Comparison of ENCODE assay signal across 8 mouse cellular contexts in the genomic region with DNA sequence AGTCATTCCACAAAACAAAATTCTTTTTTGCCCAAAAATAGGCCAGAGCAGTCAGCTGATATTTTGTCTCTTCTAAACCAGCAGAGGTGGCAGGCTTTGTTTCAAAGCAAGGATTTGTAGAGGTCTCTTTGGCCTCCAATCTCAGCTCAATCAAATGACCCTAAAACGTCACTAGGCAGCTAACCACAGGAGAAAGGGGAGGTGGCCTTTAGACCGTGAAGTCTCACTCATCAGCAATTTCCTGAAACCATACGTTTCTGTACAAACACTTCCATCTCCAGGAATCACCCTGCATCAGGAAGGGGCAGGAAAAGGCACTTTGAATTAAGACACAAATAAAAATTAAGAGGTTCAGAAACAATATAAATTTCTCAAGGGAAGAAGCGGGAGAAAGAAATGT. TPM values are rescaled to one million over a fixed set of nuclear protein-coding genes. Genes with fewer than 3 reads are reported as not detected.
A peak's percentile ranks its signal among the peaks of the same experiment; 100 is the strongest.
DNase-seq lines count a peak whose midpoint lies in the region; ATAC-seq and TF ChIP-seq lines count a peak whose summit lies in the region.

No protein-coding gene starts in this region.

- TF ChIP-seq RAD21 in CH12.LX (IDR thresholded peaks at IDR 0.05; ENCODE audit: low read depth, low read length) = no peak

- no peak for TF ChIP-seq POLR2A in CH12.LX (IDR thresholded peaks at IDR 0.05; ENCODE audit: low read depth, low read length)

- 0% methylated on average over 4 of the region's 4 CpGs for whole genome bisulfite sequencing in hindbrain, embryonic 13.5 days
- 2% methylated on average over 4 of the region's 4 CpGs for WGBS in liver, embryonic 13.5 days (ENCODE audit: insufficient replicate concordance)
- 1% methylated on average over 4 of the region's 4 CpGs for WGBS in neural tube, embryonic 11.5 days

- peak overlapping the region; percentile 98 for H3K4me2 ChIP-seq in CH12.LX (ENCODE audit: insufficient read depth, low read depth, poor library complexity, severe bottlenecking)
- H3K4me2 ChIP-seq in hindbrain, embryonic 13.5 days = peak overlapping the region; percentile 61
- peak overlapping the region; percentile 70 for H3K4me2 ChIP-seq in liver, embryonic 13.5 days
- peak overlapping the region; percentile 47 for H3K4me2 ChIP-seq in neural tube, embryonic 11.5 days (ENCODE audit: low read depth)

- dilution Hi-C loops in CH12.LX (cut with MboI; ENCODE audit: extremely low pct_ligation_motif_present, extremely low pct_unique_long_range_greater_than_20kb, low sequenced_read_pairs) = no loop called here

- H3K4me1 ChIP-seq in CH12.LX (ENCODE audit: control insufficient read depth in 1 of 2, insufficient read depth in 2 of 2) = peaks cover 12 to 49% of the 10 kb centered on the region in 2 experiments
- peaks cover 11% of the 10 kb centered on the region for H3K4me1 ChIP-seq in hindbrain, embryonic 13.5 days (replicated peaks)
- peaks cover 37% of the 10 kb centered on the region for H3K4me1 ChIP-seq in liver, embryonic 13.5 days (replicated peaks)
- H3K4me1 ChIP-seq in neural tube, embryonic 11.5 days (ENCODE audit: control insufficient read depth, insufficient read depth, low read length) = no peaks in the 10 kb centered on the region

- peaks cover 7 to 20% of the 10 kb centered on the region in 2 experiments for H3K36me3 ChIP-seq in CH12.LX (replicated peaks in 1 of 2; ENCODE audit: control insufficient read depth in 1 of 2, insufficient read depth in 1 of 2, low read length in 1 of 2)
- 0 out of 2 replicates have a peak, but pooled peaks cover 2% of the 10 kb centered on the region for H3K36me3 ChIP-seq in hindbrain, embryonic 13.5 days
- H3K36me3 ChIP-seq in liver, embryonic 13.5 days = no peaks in the 10 kb centered on the region; the same call in 1 of the 2 replicates
- H3K36me3 ChIP-seq in neural tube, embryonic 11.5 days (ENCODE audit: control insufficient read depth, insufficient read depth, low read length) = peaks cover 2% of the 10 kb centered on the region; the same call in 1 of the 2 replicates

- no peaks in the 10 kb centered on the region for H3K27me3 ChIP-seq in CH12.LX (replicated peaks)
- no peaks in the 10 kb centered on the region for H3K27me3 ChIP-seq in hindbrain, embryonic 13.5 days
- no peaks in the 10 kb centered on the region for H3K27me3 ChIP-seq in liver, embryonic 13.5 days
- H3K27me3 ChIP-seq in neural tube, embryonic 11.5 days (ENCODE audit: control insufficient read depth, insufficient read depth, low read length) = no peaks in the 10 kb centered on the region

- H3K79me2 ChIP-seq in CH12.LX (replicated peaks; ENCODE audit: control insufficient read depth, extremely low read depth, insufficient read depth, poor library complexity, severe bottlenecking) = peaks cover 24% of the 10 kb centered on the region

- TF ChIP-seq CTCF in CH12.LX (conservative IDR thresholded peaks at IDR 0.05 in 1 of 2, IDR thresholded peaks at IDR 0.05 in 1 of 2; ENCODE audit: low read depth in 2 of 2, low read length in 2 of 2) = no peak

- ATAC-seq in hindbrain, embryonic 13.5 days (ENCODE audit: low FRiP score) = 0 out of 2 replicates have a peak, but pooled peaks have one; percentile 57
- ATAC-seq in liver, embryonic 13.5 days (ENCODE audit: low read depth) = peak; percentile 35; the same call in 1 of the 2 replicates
- peak; percentile 35; the same call in 1 of the 2 replicates for ATAC-seq in neural tube, embryonic 11.5 days (ENCODE audit: insufficient read depth, low FRiP score, low TSS enrichment)

- no peak; the same call in 1 of the 2 replicates for TF ChIP-seq EP300 in CH12.LX (IDR thresholded peaks at IDR 0.05; ENCODE audit: low read length)

- H3K9ac ChIP-seq in CH12.LX (ENCODE audit: insufficient read depth, low read depth) = peak overlapping the region; percentile 74
- H3K9ac ChIP-seq in hindbrain, embryonic 13.5 days = peak overlapping the region; percentile 68
- H3K9ac ChIP-seq in liver, embryonic 13.5 days = peak overlapping the region; percentile 54
- H3K9ac ChIP-seq in neural tube, embryonic 11.5 days (ENCODE audit: low read length) = peak overlapping the region; percentile 57

- in situ Hi-C loops in CH12.LX (cut with MboI; ENCODE audit: low pct_ligation_motif_present, low pct_unique_long_range_greater_than_20kb, low sequenced_read_pairs) = loop anchor here (5.0 kb wide), 2 partner anchors 48 to 103 kb away; no protein-coding TSS in a partner anchor

- peak overlapping the region; percentile 80 for H3K27ac ChIP-seq in CH12.LX (ENCODE audit: insufficient read depth, low read depth)
- peak overlapping the region; percentile 45; the same call in 1 of the 2 replicates for H3K27ac ChIP-seq in hindbrain, embryonic 13.5 days
- peak overlapping the region; percentile 40 for H3K27ac ChIP-seq in liver, embryonic 13.5 days
- H3K27ac ChIP-seq in neural tube, embryonic 11.5 days (ENCODE audit: low read depth, low read length) = no peak overlapping the region

- peak; percentile 82 for DNase-seq in A20 (ENCODE audit: low read depth, low spot score)
- peak; percentile 92 for DNase-seq in CH12.LX (ENCODE audit: extremely low read depth)
- DNase-seq in embryo, embryonic 9.5 days (ENCODE audit: extremely low spot score) = peak; percentile 57
- DNase-seq in liver, embryonic 13.5 days = no peak
- DNase-seq in neural tube, embryonic 11.5 days (ENCODE audit: low spot score) = peak; percentile 37
- no peak for DNase-seq in frontal cortex, postnatal 25 days (ENCODE audit: low spot score in 2 of 2)
- DNase-seq in gastrocnemius, adult 8-10 months (ENCODE audit: low spot score in 2 of 2) = no peak

- peak overlapping the region; percentile 59 to 73 (median 62) for H3K4me3 ChIP-seq in CH12.LX (replicated peaks in 1 of 3; ENCODE audit: low read depth in 2 of 3, low read length in 2 of 3, poor library complexity in 1 of 3)
- peak overlapping the region; percentile 52 for H3K4me3 ChIP-seq in hindbrain, embryonic 13.5 days
- H3K4me3 ChIP-seq in liver, embryonic 13.5 days (replicated peaks) = peak overlapping the region; percentile 56
- H3K4me3 ChIP-seq in neural tube, embryonic 11.5 days (ENCODE audit: low read depth, low read length) = peak overlapping the region; percentile 41

- H3K9me3 ChIP-seq in CH12.LX (replicated peaks; ENCODE audit: low read length) = no peaks in the 10 kb centered on the region
- no peaks in the 10 kb centered on the region for H3K9me3 ChIP-seq in hindbrain, embryonic 13.5 days
- no peaks in the 10 kb centered on the region for H3K9me3 ChIP-seq in liver, embryonic 13.5 days (replicated peaks)
- no peaks in the 10 kb centered on the region for H3K9me3 ChIP-seq in neural tube, embryonic 11.5 days (ENCODE audit: control insufficient read depth, low read length)

TF ChIP-seq in CH12.LX, 34 proteins besides CTCF, POLR2A, EP300 and RAD21 (continues in another document):
- TF ChIP-seq GABPA (IDR thresholded peaks at IDR 0.05; ENCODE audit: insufficient replicate concordance, low read depth, low read length) (no peak), MEF2A (IDR thresholded peaks at IDR 0.05; ENCODE audit: borderline replicate concordance, low read depth, low read length) (peak; percentile 75), NRF1 (IDR thresholded peaks at IDR 0.05; ENCODE audit: low read depth, low read length) (no peak), SIN3A (IDR thresholded peaks at IDR 0.05; ENCODE audit: low read length) (peak; percentile 87), ZMIZ1 (IDR thresholded peaks at IDR 0.05; ENCODE audit: low read depth, low read length) (no peak), MAFK (IDR thresholded peaks at IDR 0.05; ENCODE audit: insufficient replicate concordance, low read length) (peak; percentile 73), NELFE (IDR thresholded peaks at IDR 0.05; ENCODE audit: low read depth, low read length) (no peak), MXI1 (IDR thresholded peaks at IDR 0.05; ENCODE audit: low read depth, low read length) (no peak), BHLHE40 (IDR thresholded peaks at IDR 0.05; ENCODE audit: low read depth, low read length) (no peak), KAT2A (IDR thresholded peaks at IDR 0.05; ENCODE audit: insufficient replicate concordance, low read length) (no peak), SMC3 (IDR thresholded peaks at IDR 0.05; ENCODE audit: low read depth, low read length) (no peak)

RNA-seq across cellular contexts. Expression of a gene that starts 0.5 kb away (rescaled TPM):
- total RNA-seq in CH12.LX (2012; rRNA removed) (98.9 and 121 TPM in 2 replicates), CH12.LX (2014; rRNA removed) (84.5 and 101 TPM in 2 replicates)
- polyA plus RNA-seq in CH12.LX (2012; ENCODE audit: insufficient read length, low read depth) = 202 and 210 TPM in 2 replicates
- polyA plus RNA-seq in hindbrain, embryonic 13.5 days (2015; fragmentation: Nextera tagmentation; extraction: Ambion mirVana) = 24.5 and 26.0 TPM in 2 replicates
- 40.4 and 47.1 TPM in 2 replicates for polyA plus RNA-seq in liver, embryonic 13.5 days (2015; fragmentation: Nextera tagmentation; extraction: Ambion mirVana)
- 55.3 and 57.7 TPM in 2 replicates for polyA plus RNA-seq in neural tube, embryonic 11.5 days (2014; fragmentation: Nextera tagmentation; extraction: Ambion mirVana)
- total RNA-seq in gastrocnemius, adult 8-10 months (2022) = 1 to 10 TPM; 4.5 to 9.4 (median 6.0) TPM

RNA-seq across cellular contexts. Expression of a gene that starts 11.9 kb away (rescaled TPM):
- not detected in 2 replicates for total RNA-seq in CH12.LX (2012; rRNA removed)
- total RNA-seq in CH12.LX (2014; rRNA removed) = not detected in 2 replicates
- not detected in 2 replicates for polyA plus RNA-seq in CH12.LX (2012; ENCODE audit: insufficient read length, low read depth)
- polyA plus RNA-seq in hindbrain, embryonic 13.5 days (2015; fragmentation: Nextera tagmentation; extraction: Ambion mirVana) = not detected in 2 replicates
- polyA plus RNA-seq in liver, embryonic 13.5 days (2015; fragmentation: Nextera tagmentation; extraction: Ambion mirVana) = not detected in 2 replicates
- not detected in 2 replicates for polyA plus RNA-seq in neural tube, embryonic 11.5 days (2014; fragmentation: Nextera tagmentation; extraction: Ambion mirVana)
- total RNA-seq in gastrocnemius, adult 8-10 months (2022) = not detected

RNA-seq across cellular contexts. Expression of a gene that starts 15.2 kb away (rescaled TPM):
- total RNA-seq in CH12.LX (2012; rRNA removed) = 28.5 and 33.0 TPM in 2 replicates
- 37.4 and 41.3 TPM in 2 replicates for total RNA-seq in CH12.LX (2014; rRNA removed)
- 35.2 and 35.4 TPM in 2 replicates for polyA plus RNA-seq in CH12.LX (2012; ENCODE audit: insufficient read length, low read depth)
- 26.7 and 27.3 TPM in 2 replicates for polyA plus RNA-seq in hindbrain, embryonic 13.5 days (2015; fragmentation: Nextera tagmentation; extraction: Ambion mirVana)
- 5.6 and 7.1 TPM in 2 replicates for polyA plus RNA-seq in liver, embryonic 13.5 days (2015; fragmentation: Nextera tagmentation; extraction: Ambion mirVana)
- 21.3 and 22.7 TPM in 2 replicates for polyA plus RNA-seq in neural tube, embryonic 11.5 days (2014; fragmentation: Nextera tagmentation; extraction: Ambion mirVana)
- total RNA-seq in gastrocnemius, adult 8-10 months (2022) = 1 to 10 TPM; 4.1 to 5.7 (median 4.4) TPM

RNA-seq across cellular contexts. Expression of a gene that starts 44.4 kb away (rescaled TPM):
- total RNA-seq in CH12.LX (2012; rRNA removed) = 19.5 and 20.1 TPM in 2 replicates
- 5.1 and 6.1 TPM in 2 replicates for total RNA-seq in CH12.LX (2014; rRNA removed)
- polyA plus RNA-seq in CH12.LX (2012; ENCODE audit: insufficient read length, low read depth) = 41.2 and 48.3 TPM in 2 replicates
- 4.6 and 4.8 TPM in 2 replicates for polyA plus RNA-seq in hindbrain, embryonic 13.5 days (2015; fragmentation: Nextera tagmentation; extraction: Ambion mirVana)
- polyA plus RNA-seq in liver, embryonic 13.5 days (2015; fragmentation: Nextera tagmentation; extraction: Ambion mirVana) = 18.0 and 20.6 TPM in 2 replicates
- polyA plus RNA-seq in neural tube, embryonic 11.5 days (2014; fragmentation: Nextera tagmentation; extraction: Ambion mirVana) = 2.5 and 3.0 TPM in 2 replicates
- total RNA-seq in gastrocnemius, adult 8-10 months (2022) = 1 to 10 TPM; 4.1 to 8.3 (median 6.0) TPM

Comparison
In these comparisons a context has a peak if more than half of its experiments do, and no peak if none do; other contexts are left out.
1. DNase-seq: peak in A20 (single experiment), CH12.LX (single experiment), embryo, embryonic 9.5 days (single experiment) and neural tube, embryonic 11.5 days (single experiment); none in liver, embryonic 13.5 days (single experiment), frontal cortex, postnatal 25 days (0 of 2) and gastrocnemius, adult 8-10 months (0 of 2).
2. H3K4me2 ChIP-seq: peak in every context shown above with its lines; median percentile 98 in CH12.LX; 70 in liver, embryonic 13.5 days; 61 in hindbrain, embryonic 13.5 days; 47 in neural tube, embryonic 11.5 days.
3. Peak in every context shown above with its lines, with median percentiles within 50 percentile points of each other: H3K4me3 ChIP-seq, H3K9ac ChIP-seq and ATAC-seq.